Mouse (Mus musculus): Measurements from ENCODE around the gene Rassf3. TPM values are rescaled to one million over a fixed set of nuclear protein-coding genes. Genes with fewer than 3 reads are reported as not detected.

Rassf3 gene
- polyA plus RNA-seq, 1 experiment from 2014 or later, result 20.2 TPM

GRCm38 (mm10) chr10:121488623-121489299 lies 12.6 kb upstream of the Rassf3 start:
- H3K9me3 ChIP-seq, result no peaks in the 10 kb centered on the region
- no peak overlapping the region for H3K4me2 ChIP-seq
- H3K4me3 ChIP-seq (replicated peaks), result no peak overlapping the region
- no peak overlapping the region for H3K9ac ChIP-seq (replicated peaks)
- no peak overlapping the region for H3K27ac ChIP-seq
- no peak for ATAC-seq (ENCODE audit: insufficient number of reproducible peaks, insufficient read depth, low FRiP score, low TSS enrichment, low read depth)
- no peaks in the 10 kb centered on the region for H3K4me1 ChIP-seq (replicated peaks)
- no peaks in the 10 kb centered on the region for H3K36me3 ChIP-seq
- 88% methylated on average over 14 of the region's 14 CpGs for WGBS
- no peaks in the 10 kb centered on the region for H3K27me3 ChIP-seq

- no peak overlapping the region for H3K27ac ChIP-seq
- H3K27me3 ChIP-seq, result no peaks in the 10 kb centered on the region
- H3K4me3 ChIP-seq (replicated peaks), result no peak overlapping the region
- no peak overlapping the region for H3K9ac ChIP-seq (replicated peaks)
- ATAC-seq (ENCODE audit: insufficient number of reproducible peaks, insufficient read depth, low FRiP score, low TSS enrichment, low read depth), result no peak
- H3K36me3 ChIP-seq, result no peaks in the 10 kb centered on the region
- no peaks in the 10 kb centered on the region for H3K9me3 ChIP-seq
- no peak overlapping the region for H3K4me2 ChIP-seq
- WGBS, result 64% methylated on average over 4 of the region's 4 CpGs
- H3K4me1 ChIP-seq (replicated peaks), result no peaks in the 10 kb centered on the region
Observed at GRCm38 (mm10) chr10:121487716-121488115, 11.6 kb upstream of the Rassf3 start.

GRCm38 (mm10) chr10:121486350-121486749 lies 10.2 kb upstream of the Rassf3 start:
- H3K4me2 ChIP-seq, result no peak overlapping the region
- no peaks in the 10 kb centered on the region for H3K36me3 ChIP-seq
- no peak overlapping the region for H3K4me3 ChIP-seq (replicated peaks)
- no peaks in the 10 kb centered on the region for H3K9me3 ChIP-seq
- WGBS, result 87% methylated on average over 9 of the region's 9 CpGs
- no peaks in the 10 kb centered on the region for H3K27me3 ChIP-seq
- no peaks in the 10 kb centered on the region for H3K4me1 ChIP-seq (replicated peaks)
- no peak for ATAC-seq (ENCODE audit: insufficient number of reproducible peaks, insufficient read depth, low FRiP score, low TSS enrichment, low read depth)
- no peak overlapping the region for H3K27ac ChIP-seq
- no peak overlapping the region for H3K9ac ChIP-seq (replicated peaks)

GRCm38 (mm10) chr10:121483364-121483763 lies 7.2 kb upstream of the Rassf3 start:
- Histone ChIP-seq H3K9ac (replicated peaks) (no peak overlapping the region), H3K27me3 (no peaks in the 10 kb centered on the region), H3K36me3 (no peaks in the 10 kb centered on the region), H3K4me2 (no peak overlapping the region), H3K4me1 (replicated peaks) (no peaks in the 10 kb centered on the region), H3K9me3 (no peaks in the 10 kb centered on the region), H3K27ac (no peak overlapping the region), H3K4me3 (replicated peaks) (no peak overlapping the region)
- WGBS, result 71% methylated on average over 1 of the region's 1 CpGs
- ATAC-seq (ENCODE audit: insufficient number of reproducible peaks, insufficient read depth, low FRiP score, low TSS enrichment, low read depth), result no peak

- Histone ChIP-seq H3K36me3 (no peaks in the 10 kb centered on the region), H3K9ac (replicated peaks) (no peak overlapping the region), H3K27ac (no peak overlapping the region), H3K4me3 (replicated peaks) (no peak overlapping the region), H3K9me3 (no peaks in the 10 kb centered on the region), H3K4me1 (replicated peaks) (peaks cover 10% of the 10 kb centered on the region), H3K4me2 (no peak overlapping the region), H3K27me3 (no peaks in the 10 kb centered on the region)
- ATAC-seq (ENCODE audit: insufficient number of reproducible peaks, insufficient read depth, low FRiP score, low TSS enrichment, low read depth), result no peak
- WGBS, result 68% methylated on average over 10 of the region's 10 CpGs
Observed at GRCm38 (mm10) chr10:121481141-121481540, 5.0 kb upstream of the Rassf3 start.

GRCm38 (mm10) chr10:121479987-121480386 lies 3.8 kb upstream of the Rassf3 start:
- H3K36me3 ChIP-seq, result no peaks in the 10 kb centered on the region
- WGBS, result 83% methylated on average over 1 of the region's 1 CpGs
- H3K9me3 ChIP-seq, result no peaks in the 10 kb centered on the region
- peaks cover 10% of the 10 kb centered on the region for H3K4me1 ChIP-seq (replicated peaks)
- no peak for ATAC-seq (ENCODE audit: insufficient number of reproducible peaks, insufficient read depth, low FRiP score, low TSS enrichment, low read depth)
- no peak overlapping the region for H3K4me3 ChIP-seq (replicated peaks)
- H3K27me3 ChIP-seq, result no peaks in the 10 kb centered on the region
- H3K27ac ChIP-seq, result no peak overlapping the region
- no peak overlapping the region for H3K9ac ChIP-seq (replicated peaks)
- no peak overlapping the region for H3K4me2 ChIP-seq

GRCm38 (mm10) chr10:121477433-121477832 lies 1.3 kb upstream of the Rassf3 start:
- Histone ChIP-seq H3K4me2 (peak overlapping the region; percentile 84; the same call in 1 of the 2 replicates), H3K4me1 (replicated peaks) (peaks cover 31% of the 10 kb centered on the region), H3K9ac (replicated peaks) (no peak overlapping the region), H3K27ac (peak overlapping the region; percentile 86), H3K9me3 (no peaks in the 10 kb centered on the region), H3K4me3 (replicated peaks) (no peak overlapping the region), H3K27me3 (no peaks in the 10 kb centered on the region), H3K36me3 (no peaks in the 10 kb centered on the region)
- no peak for ATAC-seq (ENCODE audit: insufficient number of reproducible peaks, insufficient read depth, low FRiP score, low TSS enrichment, low read depth)
- 8% methylated on average over 10 of the region's 10 CpGs for WGBS

- peaks cover 34% of the 10 kb centered on the region for H3K4me1 ChIP-seq (replicated peaks)
- no peaks in the 10 kb centered on the region for H3K9me3 ChIP-seq
- H3K4me3 ChIP-seq (replicated peaks), result peak overlapping the region; percentile 90
- no peak for ATAC-seq (ENCODE audit: insufficient number of reproducible peaks, insufficient read depth, low FRiP score, low TSS enrichment, low read depth)
- H3K27ac ChIP-seq, result peak overlapping the region; percentile 86
- 11% methylated on average over 8 of the region's 8 CpGs for whole genome bisulfite sequencing
- no peak overlapping the region for H3K9ac ChIP-seq (replicated peaks)
- H3K27me3 ChIP-seq, result no peaks in the 10 kb centered on the region
- no peaks in the 10 kb centered on the region for H3K36me3 ChIP-seq
- peak overlapping the region; percentile 84 for H3K4me2 ChIP-seq
Observed at GRCm38 (mm10) chr10:121476968-121477337, 806 bp upstream of the Rassf3 start.

GRCm38 (mm10) chr10:121475672-121476146 lies 438 bp downstream of the Rassf3 start:
- peak overlapping the region; percentile 90 for H3K4me3 ChIP-seq (replicated peaks)
- H3K27me3 ChIP-seq, result no peaks in the 10 kb centered on the region
- H3K9ac ChIP-seq (replicated peaks), result peak overlapping the region; percentile 92
- no peaks in the 10 kb centered on the region for H3K36me3 ChIP-seq
- no peaks in the 10 kb centered on the region for H3K9me3 ChIP-seq
- peaks cover 41% of the 10 kb centered on the region for H3K4me1 ChIP-seq (replicated peaks)
- peak; percentile 56 for ATAC-seq (ENCODE audit: insufficient number of reproducible peaks, insufficient read depth, low FRiP score, low TSS enrichment, low read depth)
- H3K4me2 ChIP-seq, result peak overlapping the region; percentile 84
- H3K27ac ChIP-seq, result peak overlapping the region; percentile 91
- WGBS, result 0% methylated on average over 45 of the region's 45 CpGs

GRCm38 (mm10) chr10:121475101-121475671 lies 961 bp downstream of the Rassf3 start:
- H3K9ac ChIP-seq (replicated peaks), result peak overlapping the region; percentile 92
- H3K27me3 ChIP-seq, result no peaks in the 10 kb centered on the region
- H3K36me3 ChIP-seq, result no peaks in the 10 kb centered on the region
- H3K4me2 ChIP-seq, result peak overlapping the region; percentile 84
- no peaks in the 10 kb centered on the region for H3K9me3 ChIP-seq
- under 1% methylated on average over 31 of the region's 31 CpGs for WGBS
- H3K27ac ChIP-seq, result peak overlapping the region; percentile 91
- H3K4me3 ChIP-seq (replicated peaks), result peak overlapping the region; percentile 90
- peaks cover 43% of the 10 kb centered on the region for H3K4me1 ChIP-seq (replicated peaks)
- ATAC-seq (ENCODE audit: insufficient number of reproducible peaks, insufficient read depth, low FRiP score, low TSS enrichment, low read depth), result no peak

- H3K36me3 ChIP-seq, result no peaks in the 10 kb centered on the region
- H3K9ac ChIP-seq (replicated peaks), result peak overlapping the region; percentile 92
- peak overlapping the region; percentile 90 for H3K4me3 ChIP-seq (replicated peaks)
- no peaks in the 10 kb centered on the region for H3K27me3 ChIP-seq
- peak overlapping the region; percentile 91 for H3K27ac ChIP-seq
- peaks cover 52% of the 10 kb centered on the region for H3K4me1 ChIP-seq (replicated peaks)
- H3K9me3 ChIP-seq, result no peaks in the 10 kb centered on the region
- peak overlapping the region; percentile 84 for H3K4me2 ChIP-seq
- 17% methylated on average over 4 of the region's 4 CpGs for WGBS
- ATAC-seq (ENCODE audit: insufficient number of reproducible peaks, insufficient read depth, low FRiP score, low TSS enrichment, low read depth), result no peak
Observed at GRCm38 (mm10) chr10:121474288-121474687, 1.9 kb downstream of the Rassf3 start.

All from limb, embryonic 12.5 days (tissue).